Mouse (Mus musculus): ENCODE data around the gene Izumo1r. TPM values are rescaled to one million over a fixed set of nuclear protein-coding genes. Genes with fewer than 3 reads are reported as not detected.
"Not testable (repeated sequence)": the region's sequence is repeated elsewhere in the genome, so short reads cannot be mapped to it uniquely, and the experiment has no call there.

Gene Izumo1r
- polyA plus RNA-seq, 1 experiment from 2014 or later: not detected

- H3K4me3 ChIP-seq (ENCODE audit: low read depth, low read length): no peak overlapping the region
- H3K36me3 ChIP-seq (ENCODE audit: control insufficient read depth, insufficient read depth): no peaks in the 10 kb centered on the region
- no peaks in the 10 kb centered on the region for H3K9me3 ChIP-seq (replicated peaks; ENCODE audit: control insufficient read depth, low read length)
- no peak overlapping the region for H3K9ac ChIP-seq (ENCODE audit: low read depth, low read length)
- H3K4me1 ChIP-seq (ENCODE audit: control insufficient read depth, low read depth, low read length): no peaks in the 10 kb centered on the region
- no peak overlapping the region for H3K27ac ChIP-seq (ENCODE audit: low read length)
- H3K4me2 ChIP-seq (ENCODE audit: low read depth, low read length): no peak overlapping the region
- ATAC-seq (ENCODE audit: low read depth): no peak
- no peaks in the 10 kb centered on the region for H3K27me3 ChIP-seq (ENCODE audit: control insufficient read depth, insufficient read depth, low read depth, low read length)
- 27% methylated on average over 4 of the region's 4 CpGs for WGBS (ENCODE audit: insufficient replicate concordance)
Measured at GRCm38 (mm10) chr9:14884641-14885040, 19.1 kb downstream of the Izumo1r start.

GRCm38 (mm10) chr9:14876566-14876965 lies 27.2 kb downstream of the Izumo1r start:
- not testable (repeated sequence) for H3K27me3 ChIP-seq (ENCODE audit: control insufficient read depth, insufficient read depth, low read depth, low read length); ATAC-seq (ENCODE audit: low read depth); H3K9ac ChIP-seq (ENCODE audit: low read depth, low read length); H3K9me3 ChIP-seq (replicated peaks; ENCODE audit: control insufficient read depth, low read length); H3K4me3 ChIP-seq (ENCODE audit: low read depth, low read length); H3K4me2 ChIP-seq (ENCODE audit: low read depth, low read length); H3K27ac ChIP-seq (ENCODE audit: low read length); H3K36me3 ChIP-seq (ENCODE audit: control insufficient read depth, insufficient read depth); H3K4me1 ChIP-seq (ENCODE audit: control insufficient read depth, low read depth, low read length)
- 46% methylated on average over 8 of the region's 8 CpGs for WGBS (ENCODE audit: insufficient replicate concordance)

DNA sequence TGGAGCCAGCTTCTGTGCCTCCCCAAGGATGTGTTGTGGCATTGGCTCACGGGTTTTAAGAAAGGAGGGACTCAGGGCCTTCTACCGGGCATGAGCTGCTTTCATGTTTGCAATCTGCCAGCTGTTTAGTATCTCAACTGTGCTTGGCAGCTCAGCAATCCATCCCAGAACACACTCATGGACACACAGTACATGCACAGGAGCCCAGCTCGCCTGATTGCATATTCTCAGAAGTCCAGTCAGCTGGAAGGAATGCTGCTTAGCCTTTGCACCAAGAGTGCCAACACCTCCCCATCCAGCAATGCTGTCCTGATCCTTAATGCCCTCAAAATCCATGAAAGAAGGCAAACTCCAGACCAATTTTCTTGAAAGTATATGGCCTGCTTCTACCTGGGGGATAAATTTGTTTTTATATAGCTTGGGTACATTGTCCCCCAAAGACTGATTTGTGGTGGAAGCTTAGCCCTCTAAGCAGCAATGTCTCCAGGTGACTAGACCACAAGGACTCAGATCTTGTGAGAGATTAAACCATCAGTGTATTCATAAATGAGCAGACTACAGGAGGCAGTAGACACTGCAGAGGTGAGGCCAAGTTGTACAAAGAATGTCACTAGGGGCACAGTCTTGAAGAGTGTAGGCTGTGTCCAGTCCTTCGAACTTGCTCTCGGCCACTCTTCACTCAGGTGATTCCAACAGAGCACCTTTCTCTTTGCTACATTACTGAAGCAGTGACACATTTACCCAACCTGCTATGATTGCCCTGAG lies 27.8 kb downstream of the Izumo1r start:
- no peaks in the 10 kb centered on the region for H3K4me1 ChIP-seq (ENCODE audit: control insufficient read depth, low read depth, low read length)
- no peaks in the 10 kb centered on the region for H3K27me3 ChIP-seq (ENCODE audit: control insufficient read depth, insufficient read depth, low read depth, low read length)
- H3K27ac ChIP-seq (ENCODE audit: low read length): no peak overlapping the region
- H3K9ac ChIP-seq (ENCODE audit: low read depth, low read length): no peak overlapping the region
- no peaks in the 10 kb centered on the region for H3K36me3 ChIP-seq (ENCODE audit: control insufficient read depth, insufficient read depth)
- ATAC-seq (ENCODE audit: low read depth): no peak
- WGBS (ENCODE audit: insufficient replicate concordance): 58% methylated on average over 5 of the region's 5 CpGs
- H3K4me2 ChIP-seq (ENCODE audit: low read depth, low read length): no peak overlapping the region
- no peaks in the 10 kb centered on the region for H3K9me3 ChIP-seq (replicated peaks; ENCODE audit: control insufficient read depth, low read length)
- H3K4me3 ChIP-seq (ENCODE audit: low read depth, low read length): no peak overlapping the region

DNA sequence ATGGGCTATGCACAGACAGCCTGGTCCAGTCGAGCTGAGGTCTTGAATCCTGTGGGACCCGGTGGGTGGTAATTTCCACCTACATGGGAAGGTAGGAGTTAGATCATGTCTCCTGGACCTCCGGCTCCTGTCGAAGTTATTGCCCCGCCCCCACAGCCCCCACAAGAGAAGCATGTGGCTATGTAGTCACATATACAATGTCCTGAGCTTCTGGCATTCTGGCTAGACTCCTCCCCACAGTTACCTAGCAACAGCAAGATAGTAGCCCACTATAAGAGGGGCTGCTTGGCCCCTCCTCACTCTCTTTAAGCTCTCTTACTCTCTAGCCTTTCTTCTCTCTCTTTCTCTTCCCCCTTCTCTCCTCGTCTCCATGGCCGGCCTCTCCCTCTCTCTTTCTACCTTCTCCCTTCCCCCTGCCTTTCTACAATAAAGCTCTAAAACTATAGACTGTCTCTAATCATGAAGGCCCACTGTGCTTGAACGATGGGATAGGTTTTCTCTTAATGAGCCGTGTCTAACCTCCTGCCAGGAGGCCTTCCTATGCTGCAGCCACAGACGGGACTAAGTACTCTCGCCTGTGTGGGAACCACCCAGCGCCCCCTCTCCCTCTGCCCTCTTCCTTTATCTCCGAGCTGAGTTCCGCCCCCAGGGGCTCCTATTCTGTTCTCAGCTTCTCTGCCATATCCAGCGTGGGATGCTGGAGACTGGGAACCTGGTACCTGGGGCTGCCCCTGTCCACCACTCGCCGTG lies 31.4 kb downstream of the Izumo1r start:
- Histone ChIP-seq H3K4me1 (ENCODE audit: control insufficient read depth, low read depth, low read length) (no peaks in the 10 kb centered on the region), H3K36me3 (ENCODE audit: control insufficient read depth, insufficient read depth) (no peaks in the 10 kb centered on the region), H3K9me3 (replicated peaks; ENCODE audit: control insufficient read depth, low read length) (no peaks in the 10 kb centered on the region), H3K27ac (ENCODE audit: low read length) (no peak overlapping the region), H3K27me3 (ENCODE audit: control insufficient read depth, insufficient read depth, low read depth, low read length) (no peaks in the 10 kb centered on the region), H3K9ac (ENCODE audit: low read depth, low read length) (no peak overlapping the region), H3K4me3 (ENCODE audit: low read depth, low read length) (no peak overlapping the region), H3K4me2 (ENCODE audit: low read depth, low read length) (no peak overlapping the region)
- no peak for ATAC-seq (ENCODE audit: low read depth)
- WGBS (ENCODE audit: insufficient replicate concordance): 44% methylated on average over 17 of the region's 17 CpGs

DNA sequence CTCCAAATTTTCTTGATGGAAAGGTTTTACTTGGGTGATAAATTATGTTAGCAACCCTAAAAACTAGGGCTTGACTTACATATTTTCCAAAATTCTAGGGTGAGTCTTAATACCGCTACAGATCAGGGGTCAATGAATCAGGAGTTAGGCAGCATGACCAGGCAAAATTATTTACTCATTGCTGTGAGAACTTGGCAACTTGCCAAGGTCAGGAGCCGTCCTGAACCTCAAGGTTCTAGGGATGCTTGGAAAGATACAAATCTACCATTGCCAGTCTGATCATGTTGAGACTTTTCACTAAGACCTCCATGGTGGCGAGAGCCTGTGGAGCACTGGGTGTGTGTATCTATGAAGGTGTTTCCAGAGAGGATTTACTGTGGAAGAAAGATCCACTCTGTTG lies 32.2 kb downstream of the Izumo1r start:
- Histone ChIP-seq H3K27me3 (ENCODE audit: control insufficient read depth, insufficient read depth, low read depth, low read length) (no peaks in the 10 kb centered on the region), H3K36me3 (ENCODE audit: control insufficient read depth, insufficient read depth) (no peaks in the 10 kb centered on the region), H3K4me3 (ENCODE audit: low read depth, low read length) (no peak overlapping the region), H3K9me3 (replicated peaks; ENCODE audit: control insufficient read depth, low read length) (no peaks in the 10 kb centered on the region), H3K4me1 (ENCODE audit: control insufficient read depth, low read depth, low read length) (no peaks in the 10 kb centered on the region), H3K27ac (ENCODE audit: low read length) (no peak overlapping the region), H3K4me2 (ENCODE audit: low read depth, low read length) (no peak overlapping the region), H3K9ac (ENCODE audit: low read depth, low read length) (no peak overlapping the region)
- 52% methylated on average over 3 of the region's 3 CpGs for WGBS (ENCODE audit: insufficient replicate concordance)
- no peak for ATAC-seq (ENCODE audit: low read depth)

- ATAC-seq (ENCODE audit: low read depth): no peak
- Histone ChIP-seq H3K4me1 (ENCODE audit: control insufficient read depth, low read depth, low read length) (no peaks in the 10 kb centered on the region), H3K4me2 (ENCODE audit: low read depth, low read length) (no peak overlapping the region), H3K36me3 (ENCODE audit: control insufficient read depth, insufficient read depth) (no peaks in the 10 kb centered on the region), H3K27me3 (ENCODE audit: control insufficient read depth, insufficient read depth, low read depth, low read length) (no peaks in the 10 kb centered on the region), H3K9ac (ENCODE audit: low read depth, low read length) (no peak overlapping the region), H3K4me3 (ENCODE audit: low read depth, low read length) (no peak overlapping the region), H3K27ac (ENCODE audit: low read length) (no peak overlapping the region), H3K9me3 (replicated peaks; ENCODE audit: control insufficient read depth, low read length) (no peaks in the 10 kb centered on the region)
- 78% methylated on average over 10 of the region's 10 CpGs for WGBS (ENCODE audit: insufficient replicate concordance)
Measured at GRCm38 (mm10) chr9:14870802-14871201, 32.9 kb downstream of the Izumo1r start.

DNA sequence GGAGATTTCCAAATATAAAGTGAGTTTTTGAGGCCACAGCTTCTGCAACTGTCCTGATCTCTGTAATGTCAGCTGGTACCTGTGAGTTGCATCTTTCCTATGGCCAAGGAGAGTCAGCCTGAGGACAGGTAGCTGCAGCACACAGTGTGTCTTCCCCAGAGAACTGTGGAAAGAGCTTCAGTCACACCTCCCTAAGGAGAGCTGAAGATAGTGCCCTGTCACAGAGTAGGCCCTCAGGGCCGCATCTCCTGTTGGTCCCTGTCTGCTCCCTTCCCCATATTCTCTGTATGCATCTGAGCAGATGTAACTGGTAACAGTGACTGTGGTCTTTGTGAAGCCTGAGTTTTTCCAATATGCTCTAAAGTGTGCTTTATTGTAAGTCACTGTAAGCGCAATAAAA lies 33.4 kb downstream of the Izumo1r start:
- no peak overlapping the region for H3K4me2 ChIP-seq (ENCODE audit: low read depth, low read length)
- no peaks in the 10 kb centered on the region for H3K36me3 ChIP-seq (ENCODE audit: control insufficient read depth, insufficient read depth)
- no peaks in the 10 kb centered on the region for H3K4me1 ChIP-seq (ENCODE audit: control insufficient read depth, low read depth, low read length)
- H3K27ac ChIP-seq (ENCODE audit: low read length): no peak overlapping the region
- H3K9me3 ChIP-seq (replicated peaks; ENCODE audit: control insufficient read depth, low read length): no peaks in the 10 kb centered on the region
- WGBS (ENCODE audit: insufficient replicate concordance): 63% methylated on average over 2 of the region's 2 CpGs
- no peak for ATAC-seq (ENCODE audit: low read depth)
- no peak overlapping the region for H3K4me3 ChIP-seq (ENCODE audit: low read depth, low read length)
- H3K9ac ChIP-seq (ENCODE audit: low read depth, low read length): no peak overlapping the region
- no peaks in the 10 kb centered on the region for H3K27me3 ChIP-seq (ENCODE audit: control insufficient read depth, insufficient read depth, low read depth, low read length)

- ATAC-seq (ENCODE audit: low read depth): no peak
- H3K4me3 ChIP-seq (ENCODE audit: low read depth, low read length): no peak overlapping the region
- no peak overlapping the region for H3K4me2 ChIP-seq (ENCODE audit: low read depth, low read length)
- no peak overlapping the region for H3K9ac ChIP-seq (ENCODE audit: low read depth, low read length)
- H3K4me1 ChIP-seq (ENCODE audit: control insufficient read depth, low read depth, low read length): no peaks in the 10 kb centered on the region
- H3K27me3 ChIP-seq (ENCODE audit: control insufficient read depth, insufficient read depth, low read depth, low read length): no peaks in the 10 kb centered on the region
- no peak overlapping the region for H3K27ac ChIP-seq (ENCODE audit: low read length)
- H3K9me3 ChIP-seq (replicated peaks; ENCODE audit: control insufficient read depth, low read length): no peaks in the 10 kb centered on the region
- no peaks in the 10 kb centered on the region for H3K36me3 ChIP-seq (ENCODE audit: control insufficient read depth, insufficient read depth)
- 71% methylated on average over 8 of the region's 8 CpGs for WGBS (ENCODE audit: insufficient replicate concordance)
Measured at GRCm38 (mm10) chr9:14868326-14868725, 35.4 kb downstream of the Izumo1r start.

- Histone ChIP-seq H3K4me3 (ENCODE audit: low read depth, low read length) (no peak overlapping the region), H3K27me3 (ENCODE audit: control insufficient read depth, insufficient read depth, low read depth, low read length) (peaks cover under 1% of the 10 kb centered on the region; the same call in 1 of the 2 replicates), H3K27ac (ENCODE audit: low read length) (no peak overlapping the region), H3K4me2 (ENCODE audit: low read depth, low read length) (no peak overlapping the region), H3K9ac (ENCODE audit: low read depth, low read length) (no peak overlapping the region), H3K9me3 (replicated peaks; ENCODE audit: control insufficient read depth, low read length) (no peaks in the 10 kb centered on the region), H3K4me1 (ENCODE audit: control insufficient read depth, low read depth, low read length) (no peaks in the 10 kb centered on the region), H3K36me3 (ENCODE audit: control insufficient read depth, insufficient read depth) (no peaks in the 10 kb centered on the region)
- no peak for ATAC-seq (ENCODE audit: low read depth)
- 18% methylated on average over 7 of the region's 7 CpGs for WGBS (ENCODE audit: insufficient replicate concordance)
Measured at GRCm38 (mm10) chr9:14866957-14867356, 36.8 kb downstream of the Izumo1r start.

Measured in liver, embryonic 16.5 days (tissue).